Mouse (Mus musculus) myocyte (in vitro differentiated cells): ENCODE results near the gene Mrpl34. TPM values are rescaled to one million over a fixed set of nuclear protein-coding genes. Genes with fewer than 3 reads are reported as not detected.

ENCODE experiments used
- H3K27me3 ChIP-seq: one replicate; pipeline ENCODE4 v1.6.1; 2011; ENCODE audit not compliant: control insufficient read depth, insufficient read depth, insufficient read length
- H3K36me3 ChIP-seq: one replicate; pipeline ENCODE4 v1.6.1; 2011; ENCODE audit not compliant: control insufficient read depth, insufficient read depth
- H3K4me2 ChIP-seq: one replicate; pipeline ENCODE4 v1.6.1; 2011; ENCODE audit warnings: low read depth, control low read depth
- H3K4me3 ChIP-seq: one replicate; pipeline ENCODE4 v1.5.1; 2011; ENCODE audit warnings: mild to moderate bottlenecking, control low read depth, moderate library complexity
- H3K79me2 ChIP-seq: one replicate; pipeline ENCODE4 v1.6.1; 2011; ENCODE audit not compliant: control insufficient read depth, insufficient read depth
- H3ac ChIP-seq: one replicate; pipeline ENCODE4 v1.6.1; 2011; ENCODE audit not compliant: control insufficient read depth, insufficient read length
- CEBPB ChIP-seq: IDR thresholded peaks from 2 replicates; pipeline ENCODE4 v1.6.1; 2011; ENCODE audit warnings: mild to moderate bottlenecking, moderate library complexity; ENCODE audit not compliant: poor library complexity, insufficient read depth, severe bottlenecking
- E2F4 ChIP-seq: IDR thresholded peaks from one replicate; pipeline ENCODE4 v1.6.1; 2011; ENCODE audit warnings: mild to moderate bottlenecking, control low read depth, moderate library complexity; ENCODE audit not compliant: insufficient read depth
- MAX ChIP-seq: IDR thresholded peaks from one replicate; pipeline ENCODE4 v1.6.1; 2011; ENCODE audit warnings: low read depth, mild to moderate bottlenecking, control low read depth
- MYOD1 ChIP-seq, 3 experiments: IDR thresholded peaks; one replicate each; pipeline ENCODE4 v1.6.1; 2011; ENCODE audit warnings: control low read depth in 2 of 3, low read depth in 2 of 3, mild to moderate bottlenecking in 2 of 3, moderate library complexity in 1 of 3; ENCODE audit not compliant: insufficient read length in 2 of 3, control insufficient read depth in 1 of 3
- MYOG ChIP-seq, 3 experiments: IDR thresholded peaks; one replicate each; pipeline ENCODE4 v1.6.1; 2011; ENCODE audit warnings: control low read depth in 2 of 3, low read depth in 2 of 3, mild to moderate bottlenecking in 2 of 3; ENCODE audit not compliant: insufficient read length in 2 of 3, control insufficient read depth in 1 of 3, insufficient read depth in 1 of 3
- POLR2A ChIP-seq: IDR thresholded peaks from one replicate; pipeline ENCODE4 v1.6.1; 2011; ENCODE audit warnings: low read depth, mild to moderate bottlenecking, control low read depth, moderate library complexity; ENCODE audit not compliant: insufficient read length
- POLR2AphosphoS2 ChIP-seq: IDR thresholded peaks from one replicate; pipeline ENCODE4 v1.6.1; 2011; ENCODE audit warnings: low read depth, control low read depth; ENCODE audit not compliant: insufficient read length
- REST ChIP-seq: IDR thresholded peaks from one replicate; pipeline ENCODE4 v1.6.1; 2011; ENCODE audit warnings: mild to moderate bottlenecking, control low read depth, moderate library complexity; ENCODE audit not compliant: insufficient read depth, insufficient read length
- SRF ChIP-seq: IDR thresholded peaks from one replicate; pipeline ENCODE4 v1.6.1; 2011; ENCODE audit warnings: low read depth; ENCODE audit not compliant: control insufficient read depth, insufficient read length
- TCF12 ChIP-seq: IDR thresholded peaks from one replicate; pipeline ENCODE4 v1.6.1; 2011; ENCODE audit warnings: mild to moderate bottlenecking, control low read depth; ENCODE audit not compliant: poor library complexity, insufficient read depth, severe bottlenecking
- TCF3 ChIP-seq: IDR thresholded peaks from one replicate; pipeline ENCODE4 v1.6.1; 2011; ENCODE audit warnings: low read depth, control low read depth; ENCODE audit not compliant: insufficient read length
- USF1 ChIP-seq: IDR thresholded peaks from one replicate; pipeline ENCODE4 v1.6.1; 2011; ENCODE audit warnings: low read depth, mild to moderate bottlenecking, control low read depth, moderate library complexity
- polyA plus RNA-seq: library from polyadenylated mRNA; unstranded; fragments of >200 nt; fragmentation: generic; extraction: Trizol; gene quantifications from one replicate; pipeline ENCODE4 v1.2.1, GENCODE M21; 2012; ENCODE audit warnings: missing spikeins

The Mrpl34 gene
- polyA plus RNA-seq, 1 experiment = 79.0 TPM

DNA sequence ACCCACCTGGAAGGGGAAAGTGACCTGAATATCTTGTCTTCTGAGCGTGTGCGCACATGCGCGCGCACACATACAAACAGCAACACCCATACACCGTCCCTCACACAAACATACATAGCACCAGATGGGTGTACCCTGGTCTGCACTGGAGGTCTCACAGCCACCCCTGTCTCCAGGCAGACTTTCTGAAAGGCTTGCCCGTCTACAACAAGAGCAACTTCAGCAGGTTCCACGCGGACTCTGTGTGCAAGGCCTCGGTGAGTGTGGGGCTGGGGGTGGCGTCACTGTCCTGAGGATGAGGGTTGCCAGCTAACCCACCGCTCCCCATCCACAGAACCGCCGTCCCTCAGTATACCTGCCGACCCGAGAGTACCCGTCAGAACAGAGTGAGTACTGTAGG lies 7.1 kb downstream of the Mrpl34 start:
- H3K36me3 ChIP-seq = peaks cover 5% of the 10 kb centered on the region
- TF ChIP-seq REST (no peak), POLR2A (no peak), MYOG (IDR thresholded peaks at IDR 0.05; ENCODE audit: control insufficient read depth in 1 of 3, insufficient read depth in 1 of 3, insufficient read length in 2 of 3, low read depth in 2 of 3) (no peak), TCF3 (no peak), USF1 (no peak), MYOD1 (IDR thresholded peaks at IDR 0.05; ENCODE audit: control insufficient read depth in 1 of 3, insufficient read length in 2 of 3, low read depth in 2 of 3) (no peak), MAX (no peak), SRF (no peak), E2F4 (no peak), CEBPB (no peak), POLR2AphosphoS2 (no peak), TCF12 (no peak)

DNA sequence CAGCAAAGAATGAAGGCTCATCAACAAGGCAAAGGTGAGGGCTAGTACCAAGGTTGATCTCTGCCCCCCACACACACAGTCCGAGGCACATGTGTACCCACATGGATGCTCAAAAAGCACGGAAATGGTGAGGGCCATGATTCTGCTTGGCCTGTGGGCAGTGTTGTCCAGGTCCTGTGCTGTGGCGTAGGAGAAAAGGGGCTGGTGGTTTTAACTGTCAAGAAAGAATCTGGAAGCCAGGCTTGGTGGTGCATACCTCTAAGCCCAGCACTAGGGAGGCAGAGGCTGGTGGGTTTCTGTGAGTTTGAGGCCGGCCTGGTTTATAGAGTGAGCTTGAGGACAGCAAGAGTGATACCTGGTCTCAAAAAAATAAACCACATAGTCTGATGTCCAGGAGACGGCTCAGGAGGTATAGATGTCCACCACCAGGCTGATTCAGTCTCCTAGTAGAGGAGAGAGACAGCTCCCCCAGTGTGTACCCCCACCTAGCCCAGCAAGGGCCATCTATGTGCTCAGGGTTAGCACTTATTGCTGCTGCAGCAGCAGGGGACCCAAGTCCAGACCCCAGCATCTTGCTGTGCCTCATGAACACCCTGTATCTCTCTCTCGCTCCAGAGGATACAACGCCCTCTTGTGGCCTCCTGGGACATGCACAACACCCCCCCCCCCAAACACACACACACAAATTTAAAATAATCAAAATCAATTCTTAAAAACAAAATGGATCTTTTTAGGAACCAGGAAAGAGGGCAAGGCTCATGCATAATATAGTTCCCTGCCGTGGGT lies 8.0 kb downstream of the Mrpl34 start:
- H3K4me2 ChIP-seq = no peak overlapping the region
- no peak overlapping the region for H3K4me3 ChIP-seq
- no peak overlapping the region for H3ac ChIP-seq
- no peaks in the 10 kb centered on the region for H3K27me3 ChIP-seq
- peaks cover 5% of the 10 kb centered on the region for H3K36me3 ChIP-seq
- TF ChIP-seq MYOD1 (IDR thresholded peaks at IDR 0.05; ENCODE audit: control insufficient read depth in 1 of 3, insufficient read length in 2 of 3, low read depth in 2 of 3) = no peak
- TF ChIP-seq TCF3 = no peak
- no peak for TF ChIP-seq MAX
- TF ChIP-seq CEBPB = no peak
- no peak for TF ChIP-seq E2F4
- no peak for TF ChIP-seq USF1
- no peak for TF ChIP-seq REST
- TF ChIP-seq POLR2AphosphoS2 = no peak
- TF ChIP-seq SRF = no peak
- no peak for TF ChIP-seq TCF12
- TF ChIP-seq POLR2A = no peak
- TF ChIP-seq MYOG (IDR thresholded peaks at IDR 0.05; ENCODE audit: control insufficient read depth in 1 of 3, insufficient read depth in 1 of 3, insufficient read length in 2 of 3, low read depth in 2 of 3) = no peak
- peaks cover 23% of the 10 kb centered on the region for H3K79me2 ChIP-seq

More for the DNA sequence above, 7.1 kb downstream of the Mrpl34 start:
- no peak overlapping the region for H3K4me2 ChIP-seq
- H3K27me3 ChIP-seq = no peaks in the 10 kb centered on the region
- H3ac ChIP-seq = no peak overlapping the region
- H3K79me2 ChIP-seq = peaks cover 23% of the 10 kb centered on the region
- H3K4me3 ChIP-seq = no peak overlapping the region

DNA sequence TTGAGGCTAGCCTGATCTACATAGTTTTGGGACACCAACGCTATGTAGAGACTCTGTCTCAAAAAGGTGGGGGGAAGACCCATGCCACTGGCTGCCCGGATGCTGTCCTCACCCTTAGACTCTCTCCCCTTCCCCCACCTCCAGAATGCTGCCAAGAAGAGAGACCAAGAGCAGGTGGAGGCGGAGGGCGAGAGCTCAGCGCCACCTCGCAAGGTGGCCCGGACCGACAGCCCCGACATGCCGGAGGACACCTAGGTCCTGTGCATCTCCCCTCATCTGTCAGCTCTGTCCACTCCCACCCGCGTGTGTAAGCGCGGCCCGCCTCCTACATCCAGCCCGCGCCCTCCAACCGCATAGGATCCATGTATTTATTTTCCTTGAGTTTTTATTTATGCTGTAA lies 9.6 kb downstream of the Mrpl34 start:
- H3K27me3 ChIP-seq = no peaks in the 10 kb centered on the region
- peaks cover 5% of the 10 kb centered on the region for H3K36me3 ChIP-seq
- no peak overlapping the region for H3K4me3 ChIP-seq
- H3K4me2 ChIP-seq = no peak overlapping the region
- no peak overlapping the region for H3ac ChIP-seq
- H3K79me2 ChIP-seq = peaks cover 22% of the 10 kb centered on the region
- TF ChIP-seq SRF (no peak), TCF3 (no peak), USF1 (no peak), POLR2A (no peak), MAX (no peak), MYOG (IDR thresholded peaks at IDR 0.05; ENCODE audit: control insufficient read depth in 1 of 3, insufficient read depth in 1 of 3, insufficient read length in 2 of 3, low read depth in 2 of 3) (no peak), POLR2AphosphoS2 (no peak), E2F4 (no peak), REST (no peak), TCF12 (no peak), MYOD1 (IDR thresholded peaks at IDR 0.05; ENCODE audit: control insufficient read depth in 1 of 3, insufficient read length in 2 of 3, low read depth in 2 of 3) (no peak), CEBPB (no peak)

DNA sequence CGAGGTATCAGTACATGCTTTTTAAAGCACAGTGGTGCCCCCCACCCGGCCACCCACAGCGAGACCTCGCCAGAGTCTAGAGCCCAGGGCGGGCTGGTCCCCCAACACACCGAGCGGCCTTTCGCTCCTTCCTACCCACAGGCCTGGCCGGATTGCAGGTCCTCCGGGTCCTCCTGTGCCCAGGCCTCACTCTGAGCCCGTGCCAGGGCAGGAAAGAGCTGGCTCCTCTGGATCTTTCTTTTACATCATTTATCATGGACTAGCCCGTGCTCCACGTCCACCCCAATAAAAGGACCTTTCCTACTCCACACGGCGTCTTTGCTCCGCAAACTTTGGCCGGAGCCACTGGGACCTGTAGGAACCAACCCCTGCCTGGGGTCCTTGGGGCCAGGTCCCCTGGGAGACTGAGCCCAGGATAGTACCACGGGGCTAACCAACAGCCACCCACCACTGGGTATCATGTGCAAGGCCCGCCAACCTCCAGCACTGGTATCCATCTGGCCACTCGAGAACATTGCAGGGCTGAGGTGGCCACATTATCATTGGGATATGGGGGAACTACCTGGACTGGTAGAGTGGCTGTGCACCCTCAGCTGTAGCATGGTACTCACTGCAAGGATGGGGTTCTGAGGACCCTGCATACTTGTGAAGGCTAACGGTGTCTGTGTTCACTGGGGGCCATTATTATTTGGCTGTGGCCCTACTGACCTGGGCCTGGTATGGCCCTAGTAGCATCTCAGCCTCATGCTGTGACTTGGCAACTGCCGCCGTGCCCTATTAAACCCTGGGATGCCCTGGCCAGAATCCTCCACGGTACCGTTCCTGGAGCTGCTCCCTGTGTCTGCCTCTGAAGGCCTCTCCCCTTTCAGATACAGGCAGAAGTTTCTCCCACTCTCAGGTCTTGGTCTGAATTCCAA lies 10.3 kb downstream of the Mrpl34 start:
- H3K4me3 ChIP-seq = no peak overlapping the region
- peaks cover 15% of the 10 kb centered on the region for H3K79me2 ChIP-seq
- H3K36me3 ChIP-seq = peaks cover 5% of the 10 kb centered on the region
- no peak overlapping the region for H3ac ChIP-seq
- no peak overlapping the region for H3K4me2 ChIP-seq
- TF ChIP-seq POLR2AphosphoS2 = no peak
- TF ChIP-seq TCF3 = no peak
- TF ChIP-seq USF1 = no peak
- TF ChIP-seq REST = no peak
- TF ChIP-seq E2F4 = no peak
- no peak for TF ChIP-seq POLR2A
- TF ChIP-seq MYOG (IDR thresholded peaks at IDR 0.05; ENCODE audit: control insufficient read depth in 1 of 3, insufficient read depth in 1 of 3, insufficient read length in 2 of 3, low read depth in 2 of 3) = no peak
- TF ChIP-seq TCF12 = no peak
- TF ChIP-seq SRF = no peak
- no peak for TF ChIP-seq MAX
- no peak for TF ChIP-seq MYOD1 (IDR thresholded peaks at IDR 0.05; ENCODE audit: control insufficient read depth in 1 of 3, insufficient read length in 2 of 3, low read depth in 2 of 3)
- TF ChIP-seq CEBPB = no peak
- no peaks in the 10 kb centered on the region for H3K27me3 ChIP-seq
